Mouse (Mus musculus) adrenal gland, adult (tissue): ENCODE results near the gene Kremen1.

ENCODE experiments used
- DNase-seq, 2 experiments: peaks; one replicate each; pipeline ENCODE4 v3.0.0; 2022 to 2023; ENCODE audit warnings: low spot score in 1 of 2; ENCODE audit not compliant: inconsistent age in 2 of 2

The Kremen1 gene

GRCm38 (mm10) chr11:5219910-5220447, 41.4 kb downstream of the Kremen1 start:
- DNase-seq: no peak

DNA sequence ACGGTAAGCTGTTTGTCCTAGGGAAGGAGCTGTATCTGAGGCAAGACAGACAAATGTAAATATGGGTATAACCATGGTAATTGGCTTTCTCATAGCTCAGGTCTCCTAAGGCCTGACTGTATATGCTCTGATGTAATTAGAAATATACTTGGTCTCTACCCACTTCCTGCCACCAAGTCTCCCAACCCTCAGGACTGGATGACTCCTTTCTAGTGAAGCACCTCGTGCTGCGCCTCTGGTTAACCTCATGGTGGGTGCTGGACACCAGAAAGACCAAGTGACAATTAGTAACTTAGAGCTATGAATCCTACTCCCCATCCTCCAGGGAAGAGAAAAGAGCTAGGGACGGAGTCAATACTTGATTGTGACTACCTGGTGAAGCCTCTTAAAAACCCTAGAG, 42.0 kb downstream of the Kremen1 start:
- DNase-seq: no peak

GRCm38 (mm10) chr11:5215401-5216187, 45.8 kb downstream of the Kremen1 start:
- DNase-seq: no peak

- no peak for DNase-seq
Observed at GRCm38 (mm10) chr11:5214483-5215040, 46.8 kb downstream of the Kremen1 start.

- DNase-seq: no peak
Observed at GRCm38 (mm10) chr11:5203054-5203453, 58.3 kb downstream of the Kremen1 start.

- DNase-seq: no peak
Observed at GRCm38 (mm10) chr11:5201799-5202680, 59.3 kb downstream of the Kremen1 start.

DNA sequence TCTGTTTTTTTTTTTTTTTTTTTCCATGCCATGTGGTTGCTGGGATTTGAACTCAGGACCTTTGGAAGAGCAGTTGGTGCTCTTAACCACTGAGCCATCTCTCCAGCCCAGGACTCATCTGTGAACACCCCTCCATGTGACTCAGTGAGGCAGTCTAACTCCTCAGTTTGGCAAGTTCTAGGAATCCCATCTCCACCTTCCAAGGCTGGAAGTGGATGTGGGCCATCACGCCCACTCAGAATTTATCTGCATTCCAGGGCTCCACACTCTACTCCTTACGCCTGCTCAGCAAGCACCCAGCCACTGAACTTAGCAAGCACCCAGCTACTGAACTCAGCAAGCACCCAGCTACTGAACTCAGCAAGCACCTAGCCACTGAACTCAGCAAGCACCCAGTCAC, 61.5 kb downstream of the Kremen1 start:
- no peak for DNase-seq

- no peak for DNase-seq
Observed at GRCm38 (mm10) chr11:5197068-5197467, 64.3 kb downstream of the Kremen1 start.

DNA sequence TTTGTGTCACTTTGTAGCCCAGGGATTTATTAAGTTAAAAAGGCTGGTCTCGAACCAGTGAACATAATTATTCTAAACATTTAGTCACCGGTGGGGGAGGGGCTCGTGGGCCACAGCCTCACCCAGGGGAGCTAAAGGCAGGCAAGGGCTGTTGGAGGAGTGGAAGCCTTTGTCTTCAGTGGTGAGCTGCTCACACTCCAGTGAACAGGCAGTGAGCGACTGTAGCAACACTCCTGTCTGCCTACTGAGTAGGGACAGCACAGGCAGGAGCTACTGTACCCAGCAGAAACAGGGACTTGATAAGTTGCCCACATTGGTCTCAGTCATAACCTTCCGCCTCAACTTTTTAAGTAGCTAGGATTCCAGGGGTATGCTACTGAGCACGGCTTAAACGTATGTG, 64.8 kb downstream of the Kremen1 start:
- DNase-seq: no peak

- no peak for DNase-seq
Observed at GRCm38 (mm10) chr11:5193576-5193881, 67.8 kb downstream of the Kremen1 start.

DNA sequence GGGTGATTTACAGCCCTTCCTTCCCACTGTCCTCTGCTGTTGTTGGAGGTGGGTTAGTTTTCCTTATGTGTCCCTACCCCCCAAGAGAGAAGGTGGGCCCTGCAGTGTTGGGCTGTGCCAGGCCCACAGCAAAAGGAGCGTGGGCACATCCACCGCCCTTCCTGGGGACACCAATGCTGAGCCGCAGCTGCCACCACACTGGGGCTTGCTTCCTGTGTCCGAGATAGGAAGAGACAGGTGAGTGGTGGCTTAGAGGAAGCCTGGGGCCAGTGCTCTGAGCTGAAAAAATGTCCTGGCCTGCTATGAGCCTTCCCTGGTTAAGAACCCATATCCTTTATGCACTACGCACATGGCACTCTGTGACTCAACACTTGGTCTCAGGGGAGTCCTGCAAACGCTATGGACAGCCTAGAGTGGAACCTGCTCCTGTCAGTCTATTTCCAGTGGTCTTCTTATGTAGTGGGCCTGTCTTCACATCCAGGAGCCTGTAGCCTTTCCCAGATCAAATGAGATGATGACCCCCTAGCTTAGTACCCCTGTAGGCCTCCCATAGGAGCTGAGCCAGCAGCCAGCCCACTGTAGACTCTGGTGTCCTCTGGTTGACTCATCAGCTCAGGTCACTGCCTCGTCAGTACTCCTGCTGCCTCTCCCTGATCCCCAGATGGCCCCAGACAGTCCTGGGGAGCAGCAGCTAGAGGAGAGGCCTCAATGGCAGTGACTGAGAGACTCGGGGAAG, 68.3 kb downstream of the Kremen1 start:
- peak in 1 of 2 experiments; percentile 48 for DNase-seq

- peak in 1 of 2 experiments; percentile 45 for DNase-seq
Observed at GRCm38 (mm10) chr11:5192084-5192516, 69.3 kb downstream of the Kremen1 start.

DNA sequence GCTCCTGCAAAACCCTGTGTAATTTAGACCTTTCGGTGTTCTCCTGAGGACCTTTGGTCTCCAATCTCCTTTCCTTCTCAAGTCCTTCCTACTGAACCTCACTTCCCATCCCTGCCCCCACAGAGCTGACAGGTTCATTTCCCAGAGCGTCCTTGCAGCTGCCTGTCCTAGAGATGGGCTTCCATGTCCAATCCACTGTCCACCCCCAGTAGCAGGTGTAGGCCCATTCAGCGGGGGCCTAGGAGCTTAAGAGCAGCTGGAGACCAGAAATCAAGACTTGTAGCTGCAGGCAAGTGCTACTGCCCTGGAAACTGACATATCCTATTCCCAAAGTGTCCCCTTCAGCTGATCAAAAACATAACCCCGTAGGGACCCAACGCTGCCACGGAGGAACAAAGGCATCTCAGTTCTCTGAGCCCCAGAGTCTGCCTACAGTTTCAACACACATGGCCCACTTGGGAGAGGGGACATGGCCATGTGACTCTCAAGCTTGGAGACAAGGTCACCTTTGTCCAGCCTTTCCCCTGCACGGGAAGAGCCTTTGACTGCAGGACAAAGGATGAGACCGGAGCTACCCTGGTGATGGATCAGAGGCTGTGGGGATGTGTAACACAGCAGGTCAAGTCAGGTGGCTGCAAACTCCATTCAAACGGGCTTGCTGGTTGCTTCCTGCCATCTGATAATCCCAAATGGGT, 72.0 kb downstream of the Kremen1 start:
- DNase-seq: no peak

- peak; percentile 57 to 80 for DNase-seq
Observed at GRCm38 (mm10) chr11:5188170-5188569, 73.2 kb downstream of the Kremen1 start.

DNA sequence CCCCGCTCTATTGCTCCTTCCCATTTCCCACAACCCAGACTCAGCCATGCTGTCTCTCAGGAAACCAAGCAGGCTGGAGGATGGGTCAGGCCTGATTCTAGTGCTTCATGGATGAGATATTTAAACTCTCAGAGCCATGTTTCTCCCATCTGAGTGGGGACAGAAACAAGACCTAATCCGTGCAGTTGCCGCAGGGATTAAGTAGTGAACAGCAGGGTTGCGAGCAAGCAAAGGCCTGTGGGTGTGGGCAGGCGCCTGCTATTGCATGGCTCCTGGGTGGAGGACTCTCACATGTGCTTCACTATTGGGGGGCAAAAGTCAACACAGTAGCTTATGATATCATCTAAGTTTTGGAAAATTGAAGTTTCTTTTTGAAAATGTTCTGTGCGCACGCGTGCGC, 76.5 kb downstream of the Kremen1 start:
- DNase-seq: no peak

- no peak for DNase-seq
Observed at GRCm38 (mm10) chr11:5184250-5184649, 77.1 kb downstream of the Kremen1 start.

DNA sequence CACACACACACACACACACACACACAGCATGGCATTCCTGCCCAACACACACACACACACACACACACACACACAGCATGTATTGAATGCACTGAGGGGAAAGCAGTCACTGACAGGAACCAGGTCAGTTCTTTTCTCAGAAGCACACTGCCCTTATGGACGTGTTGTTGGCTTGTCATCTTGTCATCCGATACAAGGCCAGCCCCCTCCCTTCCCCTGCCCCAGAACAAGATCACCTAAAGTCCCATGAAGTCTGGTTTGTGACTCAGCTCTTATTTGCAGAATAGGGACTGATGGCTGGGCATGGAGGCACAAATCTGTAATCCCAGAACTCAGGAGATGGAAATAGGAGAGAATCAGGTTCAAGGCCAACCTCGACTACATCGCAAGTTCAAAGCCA, 78.5 kb downstream of the Kremen1 start:
- DNase-seq: peak in 1 of 2 experiments; percentile 40

DNA sequence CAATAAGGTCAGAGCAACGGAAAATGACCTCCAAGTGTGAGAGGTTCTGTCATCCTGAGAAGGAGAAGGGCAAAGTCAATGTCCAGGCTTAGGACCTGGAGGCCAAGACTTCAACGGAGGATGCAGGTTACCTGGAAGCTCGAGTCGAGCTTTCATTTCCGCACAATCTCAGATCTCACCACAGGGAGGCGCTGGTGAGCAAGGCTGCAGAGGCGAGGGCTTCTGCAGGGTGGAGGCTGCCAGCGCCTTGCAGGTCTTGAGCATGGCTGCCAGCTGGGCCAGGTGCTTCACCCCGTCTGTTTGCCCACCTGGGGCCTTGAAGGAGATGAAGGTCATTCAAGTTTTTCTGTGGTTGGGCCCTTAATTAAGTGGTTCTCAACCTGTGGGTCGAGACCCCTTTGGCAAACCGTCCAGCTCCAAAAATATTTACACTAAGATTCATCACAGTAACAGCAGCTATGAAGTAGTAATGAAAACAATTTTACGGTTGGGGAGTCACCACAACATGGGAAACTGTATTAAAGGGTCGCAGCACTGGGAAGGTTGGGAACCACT, 79.4 kb downstream of the Kremen1 start:
- peak; percentile 77 to 93 for DNase-seq

DNA sequence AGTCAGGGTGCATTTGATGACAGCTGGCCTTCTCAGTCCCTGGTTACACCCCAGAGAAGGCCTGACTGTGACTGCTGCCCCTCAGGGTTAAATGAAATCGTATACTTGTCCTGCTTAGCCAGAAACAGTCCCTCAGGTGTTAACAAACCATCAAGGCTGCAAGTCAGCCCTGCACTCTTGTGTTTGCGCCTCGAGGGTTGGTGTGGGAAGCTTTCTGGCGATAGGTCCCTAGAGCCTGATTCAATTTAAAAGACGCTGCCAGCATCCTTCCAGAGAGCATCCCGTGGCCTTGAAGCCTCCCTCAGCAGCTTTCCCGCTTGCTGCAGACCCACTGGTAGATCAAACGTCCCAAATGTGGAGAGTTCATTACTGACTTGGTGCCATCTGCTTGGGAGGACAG, 82.0 kb downstream of the Kremen1 start:
- DNase-seq: no peak

GRCm38 (mm10) chr11:5177171-5177570, 84.2 kb downstream of the Kremen1 start:
- DNase-seq: peak in 1 of 2 experiments; percentile 47
